Mouse (Mus musculus): ENCODE results near the gene Gvin1. TPM values are rescaled to one million over a fixed set of nuclear protein-coding genes. Genes with fewer than 3 reads are reported as not detected.
"Not testable (repeated sequence)": the region's sequence is repeated elsewhere in the genome, so short reads cannot be mapped to it uniquely, and the experiment has no call there.

Gene Gvin1
- polyA plus RNA-seq, 1 experiment from 2014 or later: 0.85 TPM

- Histone ChIP-seq H3K4me3 (ENCODE audit: low read length) (no peak overlapping the region), H3K4me1 (ENCODE audit: control insufficient read depth, insufficient read depth, low read length) (no peaks in the 10 kb centered on the region), H3K9me3 (replicated peaks; ENCODE audit: control insufficient read depth, low read length) (0 out of 2 replicates have a peak, but pooled peaks cover 3% of the 10 kb centered on the region), H3K9ac (ENCODE audit: low read length) (no peak overlapping the region), H3K27me3 (ENCODE audit: control insufficient read depth, insufficient read depth, low read length) (no peaks in the 10 kb centered on the region), H3K36me3 (ENCODE audit: control insufficient read depth, insufficient read depth) (no peaks in the 10 kb centered on the region), H3K27ac (ENCODE audit: low read length) (no peak overlapping the region), H3K4me2 (ENCODE audit: low read depth, low read length) (no peak overlapping the region)
- ATAC-seq (replicated peaks; ENCODE audit: extremely low read depth, insufficient read depth, low FRiP score): no peak
- WGBS: 68% methylated on average over 2 of the region's 2 CpGs
Observed at GRCm38 (mm10) chr7:106235596-106235995, 20.5 kb upstream of the Gvin1 start.

- not testable (repeated sequence) for H3K9me3 ChIP-seq (replicated peaks; ENCODE audit: control insufficient read depth, low read length); H3K9ac ChIP-seq (ENCODE audit: low read length); ATAC-seq (replicated peaks; ENCODE audit: extremely low read depth, insufficient read depth, low FRiP score)
Observed at GRCm38 (mm10) chr7:106215910-106216309, 784 bp upstream of the Gvin1 start.

GRCm38 (mm10) chr7:106213770-106214169 is 1.4 kb downstream of the Gvin1 start:
- H3K4me2 ChIP-seq (ENCODE audit: low read depth, low read length); H3K27me3 ChIP-seq (ENCODE audit: control insufficient read depth, insufficient read depth, low read length); H3K9me3 ChIP-seq (replicated peaks; ENCODE audit: control insufficient read depth, low read length); H3K9ac ChIP-seq (ENCODE audit: low read length); H3K27ac ChIP-seq (ENCODE audit: low read length); ATAC-seq (replicated peaks; ENCODE audit: extremely low read depth, insufficient read depth, low FRiP score); H3K36me3 ChIP-seq (ENCODE audit: control insufficient read depth, insufficient read depth); H3K4me3 ChIP-seq (ENCODE audit: low read length); H3K4me1 ChIP-seq (ENCODE audit: control insufficient read depth, insufficient read depth, low read length): not testable (repeated sequence)
- WGBS: no CpG with 5 or more reads among the region's 4 CpGs

More at GRCm38 (mm10) chr7:106215910-106216309, 784 bp upstream of the Gvin1 start:
- H3K4me1 ChIP-seq (ENCODE audit: control insufficient read depth, insufficient read depth, low read length); H3K4me3 ChIP-seq (ENCODE audit: low read length); H3K36me3 ChIP-seq (ENCODE audit: control insufficient read depth, insufficient read depth); H3K27ac ChIP-seq (ENCODE audit: low read length); H3K27me3 ChIP-seq (ENCODE audit: control insufficient read depth, insufficient read depth, low read length); H3K4me2 ChIP-seq (ENCODE audit: low read depth, low read length): not testable (repeated sequence)

GRCm38 (mm10) chr7:106206630-106207029 is 8.5 kb downstream of the Gvin1 start:
- not testable (repeated sequence) for H3K27ac ChIP-seq (ENCODE audit: low read length); H3K4me3 ChIP-seq (ENCODE audit: low read length); H3K36me3 ChIP-seq (ENCODE audit: control insufficient read depth, insufficient read depth); H3K9ac ChIP-seq (ENCODE audit: low read length); H3K4me1 ChIP-seq (ENCODE audit: control insufficient read depth, insufficient read depth, low read length); H3K27me3 ChIP-seq (ENCODE audit: control insufficient read depth, insufficient read depth, low read length); H3K4me2 ChIP-seq (ENCODE audit: low read depth, low read length); H3K9me3 ChIP-seq (replicated peaks; ENCODE audit: control insufficient read depth, low read length); ATAC-seq (replicated peaks; ENCODE audit: extremely low read depth, insufficient read depth, low FRiP score)
- WGBS: 82% methylated on average over 2 of the region's 3 CpGs

GRCm38 (mm10) chr7:106177065-106177464 is 38.1 kb downstream of the Gvin1 start:
- H3K4me1 ChIP-seq (ENCODE audit: control insufficient read depth, insufficient read depth, low read length); H3K9me3 ChIP-seq (replicated peaks; ENCODE audit: control insufficient read depth, low read length); H3K36me3 ChIP-seq (ENCODE audit: control insufficient read depth, insufficient read depth); ATAC-seq (replicated peaks; ENCODE audit: extremely low read depth, insufficient read depth, low FRiP score); H3K27me3 ChIP-seq (ENCODE audit: control insufficient read depth, insufficient read depth, low read length); H3K4me3 ChIP-seq (ENCODE audit: low read length); H3K27ac ChIP-seq (ENCODE audit: low read length); H3K4me2 ChIP-seq (ENCODE audit: low read depth, low read length); H3K9ac ChIP-seq (ENCODE audit: low read length): not testable (repeated sequence)

GRCm38 (mm10) chr7:106145013-106145754 is 69.9 kb downstream of the Gvin1 start:
- H3K4me3 ChIP-seq (ENCODE audit: low read length); ATAC-seq (replicated peaks; ENCODE audit: extremely low read depth, insufficient read depth, low FRiP score): not testable (repeated sequence)

GRCm38 (mm10) chr7:106141128-106141895 is 73.8 kb downstream of the Gvin1 start:
- H3K4me2 ChIP-seq (ENCODE audit: low read depth, low read length); H3K27ac ChIP-seq (ENCODE audit: low read length); ATAC-seq (replicated peaks; ENCODE audit: extremely low read depth, insufficient read depth, low FRiP score); H3K4me3 ChIP-seq (ENCODE audit: low read length); H3K9ac ChIP-seq (ENCODE audit: low read length); H3K27me3 ChIP-seq (ENCODE audit: control insufficient read depth, insufficient read depth, low read length); H3K4me1 ChIP-seq (ENCODE audit: control insufficient read depth, insufficient read depth, low read length); H3K36me3 ChIP-seq (ENCODE audit: control insufficient read depth, insufficient read depth); H3K9me3 ChIP-seq (replicated peaks; ENCODE audit: control insufficient read depth, low read length): not testable (repeated sequence)
- no CpG with 5 or more reads among the region's 1 CpGs for WGBS

More at GRCm38 (mm10) chr7:106145013-106145754, 69.9 kb downstream of the Gvin1 start:
- H3K4me2 ChIP-seq (ENCODE audit: low read depth, low read length); H3K9me3 ChIP-seq (replicated peaks; ENCODE audit: control insufficient read depth, low read length); H3K27ac ChIP-seq (ENCODE audit: low read length); H3K4me1 ChIP-seq (ENCODE audit: control insufficient read depth, insufficient read depth, low read length); H3K27me3 ChIP-seq (ENCODE audit: control insufficient read depth, insufficient read depth, low read length); H3K36me3 ChIP-seq (ENCODE audit: control insufficient read depth, insufficient read depth); H3K9ac ChIP-seq (ENCODE audit: low read length): not testable (repeated sequence)
- no CpG with 5 or more reads among the region's 2 CpGs for WGBS

- WGBS: no CpG with 5 or more reads among the region's 2 CpGs
- H3K9ac ChIP-seq (ENCODE audit: low read length); ATAC-seq (replicated peaks; ENCODE audit: extremely low read depth, insufficient read depth, low FRiP score); H3K27ac ChIP-seq (ENCODE audit: low read length); H3K4me2 ChIP-seq (ENCODE audit: low read depth, low read length); H3K4me1 ChIP-seq (ENCODE audit: control insufficient read depth, insufficient read depth, low read length); H3K36me3 ChIP-seq (ENCODE audit: control insufficient read depth, insufficient read depth); H3K9me3 ChIP-seq (replicated peaks; ENCODE audit: control insufficient read depth, low read length); H3K27me3 ChIP-seq (ENCODE audit: control insufficient read depth, insufficient read depth, low read length); H3K4me3 ChIP-seq (ENCODE audit: low read length): not testable (repeated sequence)
Observed at GRCm38 (mm10) chr7:106117090-106117948, 97.8 kb downstream of the Gvin1 start.
